Mouse (Mus musculus) embryo, embryonic 11 days (tissue): ENCODE measurements around the gene Psmb2.

Experiments
- DNase-seq: peaks from one replicate; pipeline ENCODE4 v3.0.0-alpha.2; 2015

Psmb2 gene

DNA sequence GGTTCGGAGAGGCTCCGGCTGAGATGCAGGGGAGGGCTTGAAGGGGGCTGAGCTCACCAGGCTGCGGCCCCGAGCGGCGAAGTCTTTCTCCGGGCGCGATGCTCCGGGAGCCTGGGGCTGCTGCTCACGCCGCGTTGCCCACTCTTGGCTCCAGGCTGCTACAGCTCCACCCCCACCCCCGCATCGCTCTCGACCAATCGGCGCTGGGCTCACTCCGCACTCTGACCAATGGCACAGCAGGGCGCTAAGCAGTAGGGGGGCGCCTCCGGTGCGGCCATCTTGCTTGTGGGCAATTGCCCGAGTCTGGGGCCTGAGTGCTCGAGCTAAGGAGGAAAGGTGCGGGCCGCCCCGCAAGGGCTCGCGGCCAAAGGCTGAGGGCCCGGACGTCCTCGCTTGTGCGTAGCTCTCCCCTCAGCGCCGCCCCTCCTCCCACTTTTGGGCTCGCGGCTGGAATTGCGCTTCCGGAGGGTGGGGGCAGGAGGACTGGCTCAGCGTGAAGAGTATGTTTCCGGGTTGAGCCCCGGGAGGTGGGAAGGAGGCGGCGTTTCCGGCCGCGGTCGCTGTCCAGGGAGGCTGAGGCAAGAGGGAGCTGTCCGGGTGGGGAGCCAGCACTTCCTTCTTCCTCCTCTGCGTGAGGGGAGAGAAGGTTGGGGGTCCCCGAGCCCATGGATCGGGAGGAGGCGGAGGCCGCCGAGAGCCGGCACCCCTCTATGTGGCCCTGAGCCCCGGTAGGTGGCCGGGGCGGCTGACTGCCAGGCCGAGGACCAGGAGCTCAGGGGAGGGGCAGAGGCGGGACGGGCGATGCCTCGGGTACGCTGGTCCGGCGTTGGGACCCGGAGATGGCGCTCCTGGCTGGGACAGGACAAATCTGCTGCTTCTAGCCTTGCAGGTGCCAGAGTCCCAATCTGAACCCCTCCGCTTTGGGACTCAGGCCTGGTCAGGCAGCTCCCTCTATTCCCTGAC is 76.1 kb downstream of the Psmb2 start, which contains the start of the genes Ncdn and AU040320:
Ncdn (minus strand) TSS at position 171 of the 963 bp plus-strand sequence.
AU040320 (plus strand) TSS at position 277 of the 963 bp plus-strand sequence.
- peak; percentile 97 for DNase-seq

DNA sequence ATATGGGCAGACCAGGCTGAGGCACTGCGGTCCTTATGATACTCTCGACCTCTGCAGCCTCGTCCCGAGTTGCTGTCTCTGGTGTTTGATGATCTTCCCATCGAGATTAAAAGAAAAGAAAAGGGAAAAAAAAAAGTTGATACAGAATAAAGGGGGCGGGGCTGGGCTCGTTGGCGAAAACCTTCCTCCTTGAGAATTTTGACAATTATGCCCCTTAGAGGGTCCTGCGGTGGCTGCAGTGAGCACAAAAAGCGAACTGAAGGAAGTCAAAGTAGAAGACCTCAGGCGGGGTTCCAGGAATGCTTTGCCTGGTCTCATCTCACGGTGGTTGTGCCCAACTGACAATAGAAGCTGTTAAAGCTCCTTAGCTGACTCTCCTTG is 76.8 kb downstream of the Psmb2 start:
- no peak for DNase-seq

DNA sequence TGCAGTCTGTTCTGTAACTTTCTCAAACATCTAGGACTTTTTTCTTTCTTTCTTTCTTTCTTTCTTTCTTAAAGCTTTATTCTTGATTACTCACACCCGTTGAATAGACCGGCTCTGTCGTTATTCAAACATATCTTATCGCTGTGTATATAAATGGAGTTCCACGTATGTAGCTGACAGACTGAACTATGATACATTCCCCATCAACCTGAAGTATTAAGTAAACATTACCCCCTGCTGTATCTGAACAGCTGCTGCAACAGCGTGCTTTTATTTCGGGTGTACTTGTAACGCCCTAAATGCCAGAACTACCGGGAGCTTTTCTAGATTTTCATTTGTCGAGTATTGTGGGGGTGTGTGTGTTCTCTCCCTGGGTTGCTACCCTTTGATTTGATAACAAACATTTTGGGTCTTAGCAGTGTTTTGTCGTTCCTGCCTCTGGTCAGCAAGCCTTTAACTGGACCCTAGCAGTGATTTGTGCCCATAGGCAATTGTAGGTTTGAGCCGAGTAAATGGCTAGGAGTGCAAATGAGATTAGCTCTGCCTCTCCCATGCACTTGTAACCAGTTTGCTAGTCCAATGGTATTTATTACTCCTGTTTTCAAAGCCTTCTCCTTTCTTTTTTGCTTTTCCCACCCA is 77.4 kb downstream of the Psmb2 start:
- no peak for DNase-seq

DNA sequence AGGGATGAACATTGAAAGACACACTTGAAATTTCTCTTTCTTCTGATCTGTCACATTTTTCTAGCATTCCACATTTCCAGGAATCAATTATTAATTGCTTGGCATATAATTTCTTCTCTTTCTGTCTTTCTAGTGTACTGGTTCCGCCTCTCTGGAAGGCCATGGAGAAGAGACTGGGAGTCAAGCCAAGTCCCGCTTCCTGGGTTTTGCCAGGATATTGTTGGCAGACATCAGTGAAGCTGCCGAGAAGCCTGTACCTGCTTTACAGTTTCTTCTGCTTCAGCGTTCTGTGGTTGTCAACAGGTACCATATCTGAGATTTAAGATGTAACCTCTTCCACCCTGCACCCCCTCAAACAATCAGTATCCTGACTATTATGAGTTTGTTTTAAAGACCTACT is 79.3 kb downstream of the Psmb2 start:
- no peak for DNase-seq

DNA sequence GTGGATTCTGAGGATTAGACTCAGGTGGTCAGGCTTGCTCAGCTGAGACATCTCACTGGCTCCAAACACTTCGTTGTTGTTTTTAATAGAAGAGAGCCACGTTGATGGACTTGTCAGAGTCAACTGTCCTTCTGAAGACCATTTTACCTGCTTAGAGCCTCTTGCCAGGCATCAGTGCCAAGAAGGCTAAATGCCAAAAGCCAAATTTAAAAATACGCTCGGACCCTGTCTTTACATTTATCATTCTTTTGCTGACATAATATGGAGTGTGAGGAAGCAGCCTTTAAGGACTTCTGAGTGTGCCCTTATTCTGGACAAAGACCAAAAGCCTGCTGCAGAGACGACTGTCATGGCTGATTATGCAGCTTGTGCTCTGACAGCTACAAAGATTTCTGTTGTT is 80.9 kb downstream of the Psmb2 start:
- no peak for DNase-seq
